Comparison of ENCODE assay signal across 16 mouse cellular contexts in the genomic region with DNA sequence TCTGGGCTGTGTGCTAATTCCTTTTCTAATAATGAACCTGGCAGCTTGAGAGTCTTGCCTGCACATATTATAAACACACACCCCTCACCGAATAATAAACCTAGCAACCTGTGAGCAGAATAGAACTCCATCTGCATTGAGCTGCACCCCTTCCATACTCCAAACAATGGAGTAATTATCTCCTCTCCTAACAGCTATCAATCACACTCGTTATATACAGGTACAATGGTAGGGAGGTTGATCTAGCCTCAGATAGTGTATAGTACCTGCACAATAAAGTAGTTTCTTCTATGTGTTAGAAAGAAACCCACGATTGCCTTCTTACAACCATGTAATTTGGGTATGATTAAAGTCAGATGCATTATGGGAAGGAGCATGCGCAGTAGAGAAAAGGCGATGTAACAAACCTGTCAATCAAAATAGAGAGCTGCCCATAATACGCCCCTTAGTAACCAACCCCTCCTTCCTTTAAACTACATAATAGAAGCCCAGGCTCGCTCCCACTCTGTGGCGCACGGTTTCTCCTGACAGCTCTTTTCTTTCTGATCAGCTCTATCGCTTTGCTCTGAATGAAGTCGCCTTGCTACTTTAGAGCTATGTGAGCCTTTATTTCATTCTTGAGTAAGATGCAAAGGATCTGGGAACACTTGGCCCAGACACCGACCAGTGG. TPM values are rescaled to one million over a fixed set of nuclear protein-coding genes. Genes with fewer than 3 reads are reported as not detected.
DNase-seq lines count a peak whose midpoint lies in the region; ATAC-seq lines count a peak whose summit lies in the region.
"Had no signal": no experiment of that assay in that cellular context is flagged by ENCODE, and none has a peak within 500 bp of the region (broad histone marks: within the 10 kb centered on the region; RNA-seq: fewer than 3 reads in every experiment).

No protein-coding gene starts in this region.

- no peaks in the 10 kb centered on the region for H3K9me3 ChIP-seq in forebrain, embryonic 13.5 days (replicated peaks)
- H3K9me3 ChIP-seq in forebrain, embryonic 11.5 days (ENCODE audit: control insufficient read depth, low read length): no peaks in the 10 kb centered on the region

- ATAC-seq in forebrain, embryonic 13.5 days: peak; percentile 92
- no peak for ATAC-seq in forebrain, embryonic 11.5 days (replicated peaks; ENCODE audit: low FRiP score)
- ATAC-seq: activated CD4-positive, CD25-positive, alpha-beta regulatory T cell, adult 4 months; lung, postnatal 0 days had no signal

- H3K4me3 ChIP-seq in forebrain, embryonic 13.5 days: no peak overlapping the region
- no peak overlapping the region for H3K4me3 ChIP-seq in forebrain, embryonic 11.5 days (ENCODE audit: low read depth, low read length)
- H3K4me3 ChIP-seq: embryonic facial prominence, embryonic 13.5 days had no signal

- no peaks in the 10 kb centered on the region for H3K36me3 ChIP-seq in forebrain, embryonic 13.5 days (ENCODE audit: poor library complexity, severe bottlenecking)
- no peaks in the 10 kb centered on the region for H3K36me3 ChIP-seq in forebrain, embryonic 11.5 days (ENCODE audit: control insufficient read depth, insufficient read depth, low read length)
- H3K36me3 ChIP-seq: embryonic facial prominence, embryonic 13.5 days had no signal

- WGBS in forebrain, embryonic 13.5 days: 40% methylated on average over 12 of the region's 12 CpGs
- WGBS in forebrain, embryonic 11.5 days: 62% methylated on average over 12 of the region's 12 CpGs

- no peak overlapping the region for H3K9ac ChIP-seq in forebrain, embryonic 13.5 days
- no peak overlapping the region for H3K9ac ChIP-seq in forebrain, embryonic 11.5 days (ENCODE audit: low read length)
- H3K9ac ChIP-seq: embryonic facial prominence, embryonic 13.5 days had no signal

- peaks cover 13% of the 10 kb centered on the region; the same call in 1 of the 2 replicates for H3K4me1 ChIP-seq in forebrain, embryonic 13.5 days
- no peaks in the 10 kb centered on the region for H3K4me1 ChIP-seq in forebrain, embryonic 11.5 days (replicated peaks; ENCODE audit: control insufficient read depth, insufficient read depth, low read length)

- no peak for DNase-seq in forebrain, embryonic 11.5 days (ENCODE audit: low spot score)
- peak; percentile 51 for DNase-seq in right cerebral cortex, adult 18-20 months
- no peak for DNase-seq in right cerebral cortex, postnatal 25 days
- peak; percentile 7 to 24 for DNase-seq in left cerebral cortex, adult 18-20 months (ENCODE audit: low spot score in 2 of 2)
- DNase-seq in telencephalon, adult 2 months (ENCODE audit: low read depth, low spot score): peak; percentile 68
- DNase-seq in cerebellum, adult 9-10 months: no peak
- DNase-seq in adipocyte (ENCODE audit: low spot score): no peak
- DNase-seq: cerebellum, postnatal 36 days; heart, postnatal 36 days; kidney, adult 2 months; thymus, postnatal 14 days had no signal

- H3K27me3 ChIP-seq in forebrain, embryonic 13.5 days: no peaks in the 10 kb centered on the region
- H3K27me3 ChIP-seq in forebrain, embryonic 11.5 days (ENCODE audit: control insufficient read depth, insufficient read depth, low read length): no peaks in the 10 kb centered on the region
- H3K27me3 ChIP-seq: embryonic facial prominence, embryonic 13.5 days had no signal

- peak overlapping the region; percentile 48 for H3K27ac ChIP-seq in forebrain, embryonic 13.5 days
- no peak overlapping the region for H3K27ac ChIP-seq in forebrain, embryonic 11.5 days (ENCODE audit: low read depth, low read length)
- H3K27ac ChIP-seq: embryonic facial prominence, embryonic 13.5 days had no signal

- peak overlapping the region; percentile 10; the same call in 1 of the 2 replicates for H3K4me2 ChIP-seq in forebrain, embryonic 13.5 days
- no peak overlapping the region for H3K4me2 ChIP-seq in forebrain, embryonic 11.5 days (ENCODE audit: low read depth, low read length, severe bottlenecking)
- H3K4me2 ChIP-seq: embryonic facial prominence, embryonic 13.5 days; liver, embryonic 11.5 days had no signal

RNA-seq across cellular contexts. Expression of a gene that starts 18.5 kb away (rescaled TPM):
- polyA plus RNA-seq in forebrain, embryonic 13.5 days (2015; fragmentation: Nextera tagmentation; extraction: Ambion mirVana): 15.6 and 19.0 TPM in 2 replicates
- polyA plus RNA-seq in forebrain, embryonic 11.5 days (2014; fragmentation: Nextera tagmentation; extraction: Ambion mirVana): 22.4 and 23.2 TPM in 2 replicates
- 100 to 1,000 TPM; 137 to 151 TPM for total RNA-seq in left cerebral cortex, adult 18-20 months (2021)

Comparison
In these comparisons a context has a peak if more than half of its experiments do, and no peak if none do; other contexts are left out.
1. DNase-seq: peak in right cerebral cortex, adult 18-20 months (single experiment), left cerebral cortex, adult 18-20 months (2 of 2) and telencephalon, adult 2 months (single experiment); none in forebrain, embryonic 11.5 days (single experiment), right cerebral cortex, postnatal 25 days (single experiment), cerebellum, adult 9-10 months (single experiment) and adipocyte (single experiment).